Mouse (Mus musculus) G1E-ER4 (cell line): ENCODE measurements around the gene Fbxw8. TPM values are rescaled to one million over a fixed set of nuclear protein-coding genes. Genes with fewer than 3 reads are reported as not detected.

ENCODE experiments used
- GATA1 ChIP-seq: IDR thresholded peaks from one replicate; pipeline ENCODE4 v1.8.0; 2012; ENCODE audit warnings: low read length, inconsistent platforms
- polyA plus RNA-seq: library from polyadenylated mRNA; stranded (reverse); fragments of >175 nt; gene quantifications from 2 replicates; pipeline ENCODE4 v1.2.3, GENCODE M21; 2012

The Fbxw8 gene
- polyA plus RNA-seq = 36.0 and 39.1 TPM in 2 replicates

- TF ChIP-seq GATA1 = no peak
Measured at GRCm38 (mm10) chr5:118154839-118155564, at the start of gene Fbxw8. Gene Fbxw8, minus strand, starts transcription at chr5:118155464.

DNA sequence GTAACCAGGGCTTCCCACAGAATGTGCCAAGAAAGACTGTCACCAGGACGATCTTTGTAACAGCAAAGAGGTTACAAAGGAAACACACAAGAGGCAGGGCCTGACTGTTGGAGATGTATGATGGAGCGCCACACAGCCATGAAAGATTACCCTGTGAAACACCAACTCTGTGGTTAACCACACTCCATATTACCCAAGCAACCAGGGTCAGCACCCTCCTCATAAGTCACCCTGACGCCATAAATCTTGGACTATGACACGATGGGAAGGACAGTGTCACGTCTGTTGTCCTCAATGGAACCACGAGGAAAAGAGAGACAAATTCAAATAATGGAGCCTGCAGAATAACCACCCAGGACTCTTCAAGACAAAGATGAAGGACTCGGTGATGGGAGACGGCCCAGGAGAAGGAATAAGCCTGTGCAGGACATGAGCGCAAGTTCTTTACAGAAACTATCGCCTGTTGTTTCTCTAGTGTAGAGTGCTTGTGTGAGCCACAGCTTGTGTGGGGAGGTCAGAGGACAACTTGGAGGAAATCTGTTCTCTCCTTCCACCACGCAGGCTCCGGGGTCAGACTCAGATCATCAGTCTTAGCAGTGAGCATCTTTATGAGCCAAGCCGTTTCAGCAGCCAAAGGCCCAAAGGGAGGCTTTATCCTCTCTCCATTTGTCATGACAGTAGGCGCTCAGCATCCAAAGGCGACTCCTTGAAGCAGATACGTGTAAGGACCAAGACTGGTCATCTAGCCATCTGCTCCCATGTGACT is 49.6 kb upstream of the Fbxw8 start:
- no peak for TF ChIP-seq GATA1

- no peak for TF ChIP-seq GATA1
Measured at GRCm38 (mm10) chr5:118199670-118200069, 44.4 kb upstream of the Fbxw8 start.

DNA sequence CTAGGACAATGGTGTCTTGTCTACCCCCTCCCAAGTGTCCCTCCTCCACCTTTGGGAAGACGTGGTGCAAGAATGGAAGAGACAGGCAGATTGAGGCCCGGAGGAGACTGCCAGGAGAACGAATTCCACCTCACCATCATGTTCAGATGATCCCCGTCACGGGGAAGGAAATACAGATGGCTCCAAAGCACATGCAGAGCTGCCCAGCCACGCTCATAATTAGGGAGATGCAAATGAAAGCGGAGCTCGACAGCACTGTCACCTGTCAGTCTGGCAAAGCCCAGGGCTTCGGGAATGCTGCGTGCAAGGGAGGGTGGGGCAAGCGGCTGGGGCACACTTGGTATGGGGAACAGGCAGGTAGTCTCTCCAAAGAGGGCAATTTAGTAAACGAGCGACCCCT is 42.2 kb upstream of the Fbxw8 start:
- TF ChIP-seq GATA1 = no peak

- no peak for TF ChIP-seq GATA1
Measured at GRCm38 (mm10) chr5:118192221-118192620, 37.0 kb upstream of the Fbxw8 start.

- no peak for TF ChIP-seq GATA1
Measured at GRCm38 (mm10) chr5:118190491-118190890, 35.2 kb upstream of the Fbxw8 start.

- TF ChIP-seq GATA1 = no peak
Measured at GRCm38 (mm10) chr5:118188356-118188755, 33.1 kb upstream of the Fbxw8 start.

DNA sequence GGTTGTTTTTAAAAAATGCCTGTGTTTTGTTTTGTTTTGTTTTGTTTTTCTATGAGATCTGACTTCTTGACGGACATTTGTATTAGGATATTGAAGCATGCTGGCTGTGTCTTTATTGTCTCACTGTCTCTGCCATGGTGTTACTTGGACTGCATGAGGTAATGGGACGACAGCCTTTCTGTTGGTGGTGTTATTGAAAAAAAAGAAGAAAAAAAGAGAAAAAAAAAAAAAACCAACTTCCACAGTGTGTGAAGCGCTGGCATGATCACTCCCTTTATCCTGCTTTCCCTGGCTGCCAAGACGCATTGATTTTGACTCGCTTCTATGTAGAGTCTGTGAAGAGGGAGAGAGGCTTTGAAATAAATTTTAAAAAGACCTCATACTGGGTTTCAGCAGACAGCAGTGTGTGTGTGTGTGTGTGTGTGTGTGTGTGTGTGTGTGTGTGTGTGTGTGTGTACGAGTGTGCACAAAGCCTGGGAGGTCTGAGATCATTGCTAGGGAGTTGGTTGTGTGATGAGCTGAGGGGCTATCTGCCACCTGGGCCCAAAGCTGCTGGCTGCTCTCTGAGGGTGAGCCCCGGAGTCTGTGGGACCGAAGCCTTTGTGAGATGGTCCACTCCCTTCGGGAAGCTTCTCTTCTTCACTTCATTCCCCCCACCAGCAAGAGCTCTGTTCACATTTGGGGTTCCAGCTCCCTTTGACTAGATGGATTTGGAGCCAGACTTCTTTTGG is 31.8 kb upstream of the Fbxw8 start:
- no peak for TF ChIP-seq GATA1

DNA sequence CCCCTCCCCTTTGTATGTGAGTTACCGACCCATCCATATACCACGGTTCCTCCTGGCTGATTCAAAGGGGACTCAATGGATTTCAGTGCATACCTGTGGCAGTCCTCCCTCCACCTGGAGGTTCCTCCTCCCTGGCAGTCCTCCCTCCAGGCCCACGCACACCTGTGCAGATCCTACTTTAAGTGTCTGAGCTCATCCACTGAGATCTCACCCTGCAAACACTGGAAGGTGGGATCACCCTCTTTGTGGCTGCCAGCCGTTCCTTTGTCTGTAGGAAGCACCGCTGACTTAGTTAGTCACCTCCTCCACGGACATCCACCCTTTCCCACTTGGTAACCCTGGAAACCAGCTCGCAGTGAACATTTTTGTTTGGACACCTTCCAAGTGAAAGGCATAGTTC is 22.4 kb upstream of the Fbxw8 start:
- no peak for TF ChIP-seq GATA1

DNA sequence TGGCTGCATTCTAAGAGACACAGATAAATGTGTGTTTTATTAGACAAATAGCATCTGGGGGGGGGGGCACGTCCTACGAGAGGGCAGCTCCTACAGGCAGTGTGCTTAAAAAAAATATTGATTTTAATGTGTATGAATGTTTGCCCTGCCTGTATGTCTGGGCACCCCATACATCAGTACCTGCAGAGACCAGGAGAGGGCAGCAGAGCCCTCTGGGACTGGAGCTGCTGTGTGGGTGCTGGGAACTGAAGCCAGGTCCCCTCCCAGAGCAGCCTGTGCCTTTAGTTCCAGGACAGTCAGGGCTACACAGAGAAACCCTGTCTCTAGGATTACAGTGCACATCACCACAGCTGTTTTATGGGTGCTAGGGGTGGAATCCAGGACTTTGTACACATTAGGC is 19.9 kb upstream of the Fbxw8 start:
- no peak for TF ChIP-seq GATA1

GRCm38 (mm10) chr5:118174310-118175009 is 19.2 kb upstream of the Fbxw8 start:
- TF ChIP-seq GATA1 = no peak

DNA sequence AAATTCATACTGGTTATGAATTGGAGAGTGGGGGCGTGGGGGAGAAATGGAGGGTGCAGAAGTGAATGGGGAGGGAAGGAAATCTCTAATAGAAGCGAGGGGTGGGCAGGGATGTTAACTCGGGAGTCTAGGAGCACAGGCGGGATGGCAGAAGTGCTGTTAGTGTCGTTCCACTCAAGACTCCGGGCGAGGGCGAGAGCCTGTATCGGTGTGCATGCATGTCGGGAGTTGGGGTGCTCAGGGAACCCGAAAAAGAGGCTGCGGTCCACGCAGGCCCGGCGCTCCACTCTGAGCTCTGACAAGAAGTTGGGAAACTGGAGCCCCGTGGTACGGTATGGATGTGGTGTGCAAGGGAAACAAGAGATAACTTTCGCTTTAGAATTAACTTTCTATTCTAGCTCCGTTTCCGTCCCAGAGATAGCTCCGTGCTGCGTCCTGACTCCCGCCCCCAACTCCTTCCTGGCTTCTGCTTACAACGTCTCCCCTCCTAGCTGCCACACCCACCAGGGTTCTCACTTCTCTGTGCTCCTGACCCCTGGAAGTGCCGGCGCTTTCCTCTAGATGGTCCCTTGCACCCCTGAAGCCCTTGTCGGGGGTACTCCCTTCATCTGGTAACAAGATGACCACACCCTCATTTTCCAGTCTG is 16.9 kb upstream of the Fbxw8 start:
- no peak for TF ChIP-seq GATA1

DNA sequence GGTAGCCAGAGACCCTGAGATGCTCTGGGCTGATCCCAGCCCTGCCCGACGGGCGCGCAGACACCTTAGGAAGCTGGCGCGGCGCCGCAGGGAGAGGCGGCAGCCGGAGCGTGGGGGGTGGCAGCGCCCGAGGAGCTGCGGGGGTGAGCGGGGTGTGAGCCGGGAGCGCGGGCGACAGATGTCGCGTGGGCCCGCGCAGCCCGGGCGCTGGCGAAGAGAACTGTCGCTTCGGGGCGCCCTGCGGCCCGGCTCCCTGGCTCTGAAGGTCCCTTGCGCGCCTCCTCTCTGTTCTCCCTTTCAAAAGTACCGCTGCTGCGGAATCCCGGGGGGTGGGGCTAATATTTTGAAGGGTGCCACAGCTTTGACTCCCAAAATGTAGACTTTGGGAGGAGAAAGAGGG is 16.4 kb upstream of the Fbxw8 start:
- no peak for TF ChIP-seq GATA1

- TF ChIP-seq GATA1 = no peak
Measured at GRCm38 (mm10) chr5:118170888-118171529, 15.7 kb upstream of the Fbxw8 start.
